Mouse (Mus musculus) midbrain, embryonic 10.5 days (tissue): ENCODE data around the gene Caskin1. TPM values are rescaled to one million over a fixed set of nuclear protein-coding genes. Genes with fewer than 3 reads are reported as not detected.

Source experiments
- DNase-seq: peaks from one replicate; pipeline ENCODE4 v3.0.0-alpha.2; 2017; ENCODE audit warnings: low spot score
- H3K27ac ChIP-seq: fragments of 300-500 bp; sonication (generic); replicated peaks from 2 replicates; pipeline ENCODE4 v1.5.1; 2016; ENCODE audit warnings: mild to moderate bottlenecking
- H3K27me3 ChIP-seq: fragments of 300-500 bp; sonication (generic); 2 replicates; pipeline ENCODE4 v1.6.1; 2016; ENCODE audit warnings: low read depth, mild to moderate bottlenecking; ENCODE audit not compliant: poor library complexity, severe bottlenecking
- H3K36me3 ChIP-seq: fragments of 300-500 bp; sonication (generic); 2 replicates; pipeline ENCODE4 v1.6.1; 2016; ENCODE audit warnings: mild to moderate bottlenecking, moderate library complexity
- H3K4me1 ChIP-seq: fragments of 300-500 bp; sonication (generic); 2 replicates; pipeline ENCODE4 v1.6.1; 2016
- H3K4me3 ChIP-seq: fragments of 300-500 bp; sonication (generic); 2 replicates; pipeline ENCODE4 v1.5.1; 2016; ENCODE audit warnings: mild to moderate bottlenecking, moderate library complexity
- H3K9me3 ChIP-seq: fragments of 300-500 bp; sonication (generic); replicated peaks from 2 replicates; pipeline ENCODE4 v1.6.1; 2016; ENCODE audit warnings: mild to moderate bottlenecking
- whole genome bisulfite sequencing: fragments of 180-500 bp; shearing (Covaris S2); methylation state at CpG from one replicate; pipeline ENCODE4 v1.1.7; 2016; 5-methylcytosine and 5-hydroxymethylcytosine counted together
- polyA plus RNA-seq: library from polyadenylated mRNA; unstranded; fragments of >200 nt; fragmentation: Nextera tagmentation; extraction: Ambion mirVana; gene quantifications from 2 replicates; pipeline ENCODE4 v1.2.1, GENCODE M21; 2016

The Caskin1 gene
- polyA plus RNA-seq, 1 experiment from 2014 or later: 6.7 TPM

- WGBS: 94% methylated on average over 6 of the region's 6 CpGs
- H3K4me1 ChIP-seq: peaks cover 49% of the 10 kb centered on the region
Measured at GRCm38 (mm10) chr17:24475586-24475985, 12.8 kb upstream of the Caskin1 start.

DNA sequence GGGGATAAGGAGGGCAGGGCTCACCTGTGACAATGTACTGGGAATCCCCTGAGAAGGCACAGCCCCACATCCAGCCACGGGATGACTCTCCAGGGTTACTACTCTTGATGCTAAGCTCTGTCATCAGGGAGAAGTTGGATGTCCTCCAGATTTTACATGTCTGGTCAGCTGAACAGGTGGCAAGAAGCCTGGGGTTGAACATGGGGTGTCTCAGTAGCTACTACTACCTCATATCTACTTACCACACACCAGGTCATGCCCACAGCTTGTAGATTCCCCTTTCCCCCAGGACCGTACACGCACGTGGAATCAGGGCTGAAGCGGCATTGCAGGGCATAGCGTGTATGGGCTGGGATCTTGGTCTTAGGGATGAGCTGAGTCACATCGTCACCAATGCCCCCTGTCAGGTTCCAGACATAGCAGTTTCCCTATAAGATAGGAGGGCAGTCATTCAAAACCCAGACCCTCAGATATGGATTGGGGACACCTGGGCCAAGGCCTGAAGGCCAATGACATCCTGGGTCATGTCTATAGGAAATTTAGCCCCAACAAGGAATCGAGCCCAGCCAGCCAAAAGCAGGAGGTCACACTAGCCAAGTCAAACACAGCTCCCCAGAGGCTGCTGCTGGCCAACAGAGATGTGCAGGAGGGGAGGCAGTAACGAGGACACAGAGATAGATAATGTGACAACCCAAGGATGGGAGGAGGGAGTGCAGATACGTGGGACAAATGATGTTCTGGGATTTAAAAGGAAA, 12.2 kb upstream of the Caskin1 start:
- H3K27ac ChIP-seq: no peak overlapping the region
- H3K27me3 ChIP-seq: no peaks in the 10 kb centered on the region
- no peak for DNase-seq
- no peak overlapping the region for H3K4me3 ChIP-seq
- peaks cover 59% of the 10 kb centered on the region for H3K36me3 ChIP-seq
- peaks cover 43% of the 10 kb centered on the region for H3K4me1 ChIP-seq
- no peaks in the 10 kb centered on the region for H3K9me3 ChIP-seq
- 95% methylated on average over 10 of the region's 10 CpGs for WGBS

More at GRCm38 (mm10) chr17:24475586-24475985, 12.8 kb upstream of the Caskin1 start:
- Histone ChIP-seq H3K36me3 (peaks cover 59% of the 10 kb centered on the region), H3K27me3 (no peaks in the 10 kb centered on the region), H3K27ac (no peak overlapping the region), H3K9me3 (no peaks in the 10 kb centered on the region), H3K4me3 (no peak overlapping the region)
- DNase-seq: no peak

- Histone ChIP-seq H3K4me1 (peaks cover 32% of the 10 kb centered on the region), H3K9me3 (no peaks in the 10 kb centered on the region), H3K4me3 (peak overlapping the region; percentile 87), H3K27me3 (no peaks in the 10 kb centered on the region), H3K27ac (no peak overlapping the region), H3K36me3 (peaks cover 58% of the 10 kb centered on the region)
- DNase-seq: no peak
- WGBS: 95% methylated on average over 20 of the region's 20 CpGs
Measured at GRCm38 (mm10) chr17:24477053-24477984, 11.1 kb upstream of the Caskin1 start.

- Histone ChIP-seq H3K36me3 (peaks cover 50% of the 10 kb centered on the region), H3K4me3 (peak overlapping the region; percentile 87), H3K4me1 (peaks cover 24% of the 10 kb centered on the region), H3K9me3 (no peaks in the 10 kb centered on the region), H3K27me3 (no peaks in the 10 kb centered on the region), H3K27ac (peak overlapping the region; percentile 98)
- no peak for DNase-seq
- WGBS: 58% methylated on average over 11 of the region's 11 CpGs
Measured at GRCm38 (mm10) chr17:24477985-24478600, 10.3 kb upstream of the Caskin1 start.

- Histone ChIP-seq H3K27ac (peak within 1 kb of the TSS; percentile 98), H3K9me3 (no peaks in the 10 kb centered on the region), H3K27me3 (no peaks in the 10 kb centered on the region), H3K4me1 (peaks cover 24% of the 10 kb centered on the region), H3K4me3 (peak within 1 kb of the TSS; percentile 87), H3K36me3 (peaks cover 43% of the 10 kb centered on the region)
- under 1% methylated on average over 48 of the region's 48 CpGs for WGBS
- DNase-seq: peak; percentile 98
Measured at GRCm38 (mm10) chr17:24478663-24479380, 9.6 kb upstream of the Caskin1 start, which contains the start of gene Mlst8. Gene Mlst8, minus strand, starts transcription at chr17:24479078.

DNA sequence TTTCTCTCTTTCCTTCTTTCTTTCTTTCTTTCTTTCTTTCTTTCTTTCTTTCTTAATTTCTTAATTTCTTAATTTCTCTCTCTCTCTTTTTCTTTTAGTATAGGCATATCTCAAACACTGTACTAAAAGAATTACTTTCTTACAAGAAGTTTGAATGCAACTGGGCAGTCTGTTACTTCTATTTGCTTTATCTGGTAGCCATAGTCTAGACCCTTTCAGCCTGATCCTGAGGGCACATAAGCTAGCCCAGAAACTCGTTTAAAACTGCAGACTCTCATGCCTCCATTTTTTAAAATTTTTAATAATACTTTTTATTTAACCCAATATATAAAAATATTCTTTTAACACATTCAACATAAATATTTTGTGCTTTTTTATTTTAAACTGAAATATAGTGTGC, 9.0 kb upstream of the Caskin1 start:
- Histone ChIP-seq H3K27me3 (no peaks in the 10 kb centered on the region), H3K4me3 (peak overlapping the region; percentile 87), H3K9me3 (no peaks in the 10 kb centered on the region), H3K27ac (peak overlapping the region; percentile 98), H3K36me3 (peaks cover 37% of the 10 kb centered on the region), H3K4me1 (peaks cover 24% of the 10 kb centered on the region)
- 36% methylated on average over 1 of the region's 1 CpGs for WGBS
- no peak for DNase-seq

- peak overlapping the region; percentile 87; the same call in 1 of the 2 replicates for H3K4me3 ChIP-seq
Measured at GRCm38 (mm10) chr17:24480201-24480826, 8.1 kb upstream of the Caskin1 start.

GRCm38 (mm10) chr17:24481027-24481815, 7.2 kb upstream of the Caskin1 start:
- H3K27ac ChIP-seq: no peak overlapping the region
- no peak overlapping the region for H3K4me3 ChIP-seq
- H3K36me3 ChIP-seq: peaks cover 19% of the 10 kb centered on the region
- H3K4me1 ChIP-seq: peaks cover 31% of the 10 kb centered on the region
- 94% methylated on average over 20 of the region's 20 CpGs for WGBS
- H3K27me3 ChIP-seq: no peaks in the 10 kb centered on the region
- no peaks in the 10 kb centered on the region for H3K9me3 ChIP-seq
- no peak for DNase-seq

More at GRCm38 (mm10) chr17:24480201-24480826, 8.1 kb upstream of the Caskin1 start:
- Histone ChIP-seq H3K4me1 (peaks cover 27% of the 10 kb centered on the region), H3K27ac (0 out of 2 replicates have a peak overlapping the region, but pooled peaks have one; percentile 33), H3K27me3 (no peaks in the 10 kb centered on the region), H3K36me3 (peaks cover 28% of the 10 kb centered on the region), H3K9me3 (no peaks in the 10 kb centered on the region)
- 49% methylated on average over 3 of the region's 3 CpGs for WGBS
- DNase-seq: no peak

DNA sequence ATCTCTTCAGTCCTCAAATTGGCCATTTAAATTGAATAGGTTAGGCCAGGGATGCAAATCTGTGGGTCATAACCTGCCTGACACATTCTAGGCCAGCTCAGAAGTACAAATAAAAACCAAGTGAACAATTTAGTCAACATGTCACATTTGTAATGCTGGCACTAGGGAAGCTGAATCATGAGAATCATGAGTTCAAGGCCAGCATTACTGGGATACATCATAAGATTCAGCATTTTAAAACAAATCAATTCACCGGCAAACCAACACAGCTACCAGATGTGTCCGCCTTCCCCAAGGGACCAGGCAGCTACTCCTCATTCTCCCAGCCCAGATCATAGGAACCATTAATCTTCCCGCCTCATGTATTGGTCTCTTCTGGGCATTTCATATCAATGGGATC, 4.9 kb upstream of the Caskin1 start:
- peaks cover 19% of the 10 kb centered on the region for H3K27me3 ChIP-seq
- no peak for DNase-seq
- no peak overlapping the region for H3K27ac ChIP-seq
- peaks cover 30% of the 10 kb centered on the region for H3K4me1 ChIP-seq
- H3K9me3 ChIP-seq: no peaks in the 10 kb centered on the region
- H3K36me3 ChIP-seq: no peaks in the 10 kb centered on the region
- no peak overlapping the region for H3K4me3 ChIP-seq
- WGBS: 89% methylated on average over 3 of the region's 3 CpGs

DNA sequence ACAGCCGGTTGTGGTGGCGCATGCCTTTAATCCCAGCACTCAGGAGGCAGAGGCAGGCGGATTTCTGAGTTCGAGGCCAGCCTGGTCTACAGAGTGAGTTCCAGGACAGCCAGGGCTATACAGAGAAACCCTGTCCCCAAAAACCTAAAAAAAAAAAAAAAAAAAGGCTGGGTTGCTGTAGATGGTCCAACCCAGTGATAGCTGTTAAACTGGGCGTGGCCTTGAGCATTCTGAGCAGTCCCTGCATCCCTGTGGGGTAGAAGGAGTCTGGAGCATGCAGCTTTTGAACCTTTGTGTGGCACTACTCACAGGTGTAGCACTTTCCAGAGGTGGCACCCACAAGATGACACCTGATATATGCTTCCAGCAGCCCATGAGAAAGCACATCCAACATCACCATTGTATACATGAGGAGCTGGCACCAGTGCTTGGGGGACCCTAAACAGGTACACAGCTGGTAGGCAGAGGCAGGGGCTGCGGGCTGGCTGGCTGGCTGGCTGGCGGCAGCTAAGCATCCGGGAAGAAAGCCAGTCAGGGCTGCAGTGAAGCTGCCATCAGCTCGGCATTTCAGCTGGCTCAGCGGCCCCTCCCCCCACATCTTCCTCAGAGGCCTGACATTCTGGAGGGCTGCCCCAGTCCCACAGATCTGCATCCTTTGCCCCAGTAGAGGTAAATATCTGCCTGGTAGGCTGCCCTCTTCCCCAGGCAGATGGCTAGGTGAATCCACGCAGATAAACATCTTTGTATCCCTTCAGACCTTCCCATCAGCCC, 3.1 kb upstream of the Caskin1 start:
- 50% methylated on average over 11 of the region's 11 CpGs for WGBS
- H3K27ac ChIP-seq: peak overlapping the region; percentile 57
- peak overlapping the region; percentile 27; the same call in 1 of the 2 replicates for H3K4me3 ChIP-seq
- peaks cover 36% of the 10 kb centered on the region for H3K4me1 ChIP-seq
- H3K9me3 ChIP-seq: no peaks in the 10 kb centered on the region
- no peaks in the 10 kb centered on the region for H3K36me3 ChIP-seq
- peaks cover 34% of the 10 kb centered on the region for H3K27me3 ChIP-seq
- no peak for DNase-seq
